Mouse (Mus musculus) thymus, adult 2 months (tissue): ENCODE data around the gene Kdelr1. TPM values are rescaled to one million over a fixed set of nuclear protein-coding genes. Genes with fewer than 3 reads are reported as not detected.

Experiments used
- DNase-seq: peaks from one replicate; pipeline ENCODE4 v3.0.0; 2021
- H3K27ac ChIP-seq: fragments of 200-500 bp; 2 replicates; pipeline ENCODE4 v1.5.1; 2012; ENCODE audit warnings: low read length, control low read depth; ENCODE audit not compliant: control insufficient read depth, insufficient read depth
- H3K27me3 ChIP-seq: fragments of 200-500 bp; 2 replicates; pipeline ENCODE4 v1.6.1; 2012; ENCODE audit warnings: mild to moderate bottlenecking, low read length, moderate library complexity, mixed read lengths; ENCODE audit not compliant: control insufficient read depth, insufficient read depth
- H3K36me3 ChIP-seq: fragments of 200-500 bp; 2 replicates; pipeline ENCODE4 v1.6.1; 2012; ENCODE audit warnings: mild to moderate bottlenecking, low read length, moderate library complexity; ENCODE audit not compliant: control insufficient read depth, insufficient read depth
- H3K4me1 ChIP-seq: fragments of 200-500 bp; replicated peaks from 2 replicates; pipeline ENCODE4 v1.6.1; 2012; ENCODE audit warnings: low read length; ENCODE audit not compliant: control insufficient read depth, insufficient read depth
- H3K4me3 ChIP-seq: fragments of 200-500 bp; 2 replicates; pipeline ENCODE4 v1.5.1; 2012; ENCODE audit warnings: mild to moderate bottlenecking, low read length, control low read depth, moderate library complexity; ENCODE audit not compliant: control insufficient read depth, insufficient read depth
- CTCF ChIP-seq: fragments of 200-500 bp; IDR thresholded peaks from 2 replicates; pipeline ENCODE4 v1.5.1; 2012; ENCODE audit warnings: mild to moderate bottlenecking, control low read depth, low read length, moderate library complexity, borderline replicate concordance; ENCODE audit not compliant: control insufficient read depth, poor library complexity, insufficient read depth; ENCODE audit errors: extremely low read depth
- POLR2A ChIP-seq: fragments of 200-500 bp; IDR thresholded peaks from 2 replicates; pipeline ENCODE4 v1.6.1; 2012; ENCODE audit warnings: mild to moderate bottlenecking, low read length, control low read depth, moderate library complexity; ENCODE audit not compliant: control insufficient read depth, poor library complexity, insufficient read depth; ENCODE audit errors: extremely low read depth
- whole genome bisulfite sequencing: fragments of 180-500 bp; shearing (Covaris S2); methylation state at CpG from one replicate; pipeline ENCODE4 v1.1.7; 2018; 5-methylcytosine and 5-hydroxymethylcytosine counted together
- polyA plus RNA-seq: library from polyadenylated mRNA; depleted of rRNA; stranded (reverse); fragments of >200 nt; gene quantifications from 2 replicates; pipeline ENCODE4 v1.2.3, GENCODE M21; 2012

The Kdelr1 gene
- polyA plus RNA-seq, 1 experiment, result 226 TPM

DNA sequence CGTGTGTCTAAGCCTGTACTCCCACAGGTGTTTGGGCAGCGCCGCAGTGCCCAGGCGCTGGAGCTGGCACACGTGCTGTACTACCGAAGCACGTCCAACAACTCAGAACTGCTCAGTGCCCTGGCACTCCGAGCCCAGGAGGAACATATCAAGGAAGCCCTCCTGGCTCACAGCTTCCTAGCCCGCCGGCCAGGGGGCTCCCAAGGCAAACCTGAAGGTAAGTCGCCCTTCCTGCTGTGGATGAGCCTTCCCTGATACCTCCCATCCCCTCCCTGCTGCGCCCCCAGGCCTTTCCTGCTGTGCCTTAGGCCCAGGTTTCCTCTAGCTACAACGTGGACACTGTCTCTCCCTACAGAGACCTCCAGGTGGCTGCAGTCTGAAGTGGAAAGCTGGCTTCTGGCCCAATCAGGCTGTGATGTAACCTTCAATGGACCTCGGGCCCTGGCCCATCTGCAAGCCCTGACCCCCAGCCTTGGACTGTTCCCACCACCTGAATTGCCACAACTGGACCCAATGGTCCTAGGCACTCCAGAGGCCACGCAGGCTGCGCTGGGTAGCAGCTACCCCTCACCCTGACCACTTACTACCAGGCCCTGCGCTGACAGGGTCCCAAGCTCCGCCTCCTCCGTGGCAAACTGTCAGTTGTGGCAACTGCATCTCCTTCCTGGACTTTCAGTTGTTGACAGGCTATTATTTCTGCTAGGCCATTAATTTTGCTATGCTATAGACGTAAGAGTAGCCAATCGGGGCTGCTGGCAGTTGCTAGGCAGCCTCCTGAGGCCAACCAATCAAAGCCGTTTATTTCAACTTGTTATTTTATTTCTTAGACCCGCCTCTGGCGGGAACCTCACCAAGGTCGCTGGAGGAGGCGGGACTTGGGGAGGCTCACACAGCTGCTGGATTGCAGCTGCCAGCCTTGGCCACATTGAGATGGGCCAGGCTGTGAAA, 43.8 kb downstream of the Kdelr1 start:
- H3K36me3 ChIP-seq, result no peaks in the 10 kb centered on the region
- H3K27me3 ChIP-seq, result no peaks in the 10 kb centered on the region
- peak overlapping the region; percentile 80 for H3K27ac ChIP-seq
- WGBS, result 13% methylated on average over 26 of the region's 26 CpGs
- peaks cover 61% of the 10 kb centered on the region for H3K4me1 ChIP-seq
- peak; percentile 86 for DNase-seq
- TF ChIP-seq CTCF (peak; percentile 49; the same call in 1 of the 2 replicates), POLR2A (0 out of 2 replicates have a peak, but pooled peaks have one; percentile 9)
- peak overlapping the region; percentile 58 for H3K4me3 ChIP-seq

DNA sequence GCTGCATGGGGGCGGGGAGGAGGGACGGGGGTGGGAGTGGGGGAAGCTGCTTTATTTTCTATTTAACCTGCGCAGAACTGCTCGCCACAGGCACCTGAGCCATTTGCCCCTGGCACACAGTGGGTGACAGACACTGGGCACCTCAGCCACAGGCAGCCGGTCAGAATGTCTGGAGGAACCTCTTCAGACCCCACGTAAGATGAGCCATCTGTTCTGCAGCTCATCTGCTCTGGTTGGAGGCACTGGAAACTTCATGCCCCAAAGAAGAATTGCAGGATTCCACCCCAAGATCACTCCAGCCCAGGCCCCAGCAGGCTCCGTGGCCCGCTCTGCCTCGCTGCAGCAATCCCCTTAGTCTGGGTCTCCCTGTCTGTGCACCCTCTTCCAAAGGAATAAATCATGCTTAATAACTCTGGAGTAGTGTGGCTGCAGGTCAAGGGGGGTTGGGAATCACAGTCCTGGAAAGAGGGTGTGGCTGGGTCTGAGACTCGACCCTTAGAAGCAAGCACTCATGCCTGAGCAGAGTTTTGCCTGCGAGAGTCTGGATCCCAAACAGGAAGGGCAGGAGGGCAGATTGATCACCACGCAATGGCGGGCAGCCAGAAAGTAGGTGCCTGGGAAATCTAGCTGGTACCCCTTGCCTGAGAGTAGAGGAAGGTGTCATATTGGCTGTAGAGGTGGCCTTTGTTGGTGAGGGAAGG, 44.6 kb downstream of the Kdelr1 start:
- H3K4me3 ChIP-seq, result peak overlapping the region; percentile 36
- peaks cover 67% of the 10 kb centered on the region for H3K4me1 ChIP-seq
- no peak for DNase-seq
- H3K27me3 ChIP-seq, result no peaks in the 10 kb centered on the region
- TF ChIP-seq CTCF (0 out of 2 replicates have a peak, but pooled peaks have one; percentile 2), POLR2A (no peak)
- H3K27ac ChIP-seq, result peak overlapping the region; percentile 80
- 25% methylated on average over 13 of the region's 13 CpGs for WGBS
- no peaks in the 10 kb centered on the region for H3K36me3 ChIP-seq

DNA sequence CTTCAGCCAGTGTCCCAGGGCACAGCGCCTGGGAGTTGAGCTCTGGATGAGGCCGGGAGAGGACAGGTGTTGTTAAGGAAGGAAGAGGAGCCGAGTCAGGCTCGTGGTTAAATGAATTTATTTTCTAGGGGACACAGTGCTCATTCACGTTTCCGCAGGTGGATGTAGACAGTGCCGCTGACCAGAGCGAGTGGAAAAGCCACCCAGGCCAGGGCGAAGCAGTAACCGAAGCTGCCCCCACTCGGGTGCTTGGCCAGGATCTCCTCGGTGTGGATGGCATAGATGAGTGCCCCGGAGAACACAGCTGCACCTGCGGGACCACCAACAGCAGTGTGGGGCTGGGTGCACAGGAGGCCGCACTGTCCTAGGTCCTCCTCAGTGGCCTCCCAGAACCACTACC, 45.4 kb downstream of the Kdelr1 start:
- no peak for DNase-seq
- no peak overlapping the region for H3K4me3 ChIP-seq
- H3K36me3 ChIP-seq, result no peaks in the 10 kb centered on the region
- TF ChIP-seq POLR2A (no peak), CTCF (no peak)
- H3K4me1 ChIP-seq, result peaks cover 75% of the 10 kb centered on the region
- peak overlapping the region; percentile 80; the same call in 1 of the 2 replicates for H3K27ac ChIP-seq
- H3K27me3 ChIP-seq, result no peaks in the 10 kb centered on the region
- 72% methylated on average over 15 of the region's 15 CpGs for WGBS

DNA sequence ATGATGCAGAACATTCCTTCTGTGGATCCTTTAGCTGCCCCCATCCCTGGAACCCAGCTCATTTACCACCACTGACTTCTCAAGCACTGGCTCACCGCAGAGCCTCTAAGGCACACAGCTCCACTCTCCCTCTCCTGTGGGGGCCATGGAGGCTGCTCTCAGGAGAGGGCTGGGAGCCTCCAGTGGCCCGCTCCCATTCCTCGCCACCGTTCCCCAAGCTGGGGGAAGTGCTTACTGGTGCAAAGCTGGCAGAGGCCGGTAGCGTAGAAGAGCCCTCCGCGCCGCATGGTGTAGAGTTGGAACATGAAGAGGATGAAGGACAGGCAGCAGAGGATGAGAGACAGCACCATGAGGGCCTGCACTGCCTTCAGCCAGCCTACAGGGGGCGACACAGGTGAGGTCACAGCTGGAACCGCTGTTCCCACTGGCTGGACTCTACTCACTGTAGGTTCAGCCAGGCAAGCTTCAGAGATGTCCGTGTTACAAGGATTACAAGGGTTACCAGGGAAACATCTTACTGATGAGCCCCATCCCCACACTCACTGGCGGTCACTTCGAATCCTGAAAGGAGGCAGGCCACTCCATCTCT, 46.6 kb downstream of the Kdelr1 start:
- H3K27me3 ChIP-seq, result no peaks in the 10 kb centered on the region
- H3K36me3 ChIP-seq, result no peaks in the 10 kb centered on the region
- no peak overlapping the region for H3K4me3 ChIP-seq
- peaks cover 76% of the 10 kb centered on the region for H3K4me1 ChIP-seq
- 87% methylated on average over 14 of the region's 14 CpGs for WGBS
- DNase-seq, result peak; percentile 43
- H3K27ac ChIP-seq, result no peak overlapping the region
- TF ChIP-seq CTCF (peak; percentile 79; the same call in 1 of the 2 replicates), POLR2A (no peak)

DNA sequence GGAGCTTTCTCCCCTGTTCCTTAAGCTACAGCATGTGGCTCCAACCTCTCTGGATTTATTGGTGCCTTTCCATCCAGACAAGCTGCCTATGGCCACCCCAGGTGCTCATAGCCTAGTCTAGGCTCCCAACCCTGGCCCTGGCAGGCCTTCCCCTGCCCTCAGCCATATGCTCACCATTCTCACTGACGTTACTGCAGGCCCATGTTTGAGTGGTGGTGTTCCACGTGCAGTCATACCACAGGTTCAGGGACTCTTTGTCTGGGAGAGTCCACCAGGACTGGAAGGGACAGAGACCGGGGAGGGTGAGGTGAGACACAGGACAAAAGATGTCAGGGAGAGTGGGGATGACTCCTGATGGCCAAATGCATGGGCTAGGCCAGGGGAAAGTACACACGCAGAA, 47.2 kb downstream of the Kdelr1 start:
- peak overlapping the region; percentile 64 for H3K4me3 ChIP-seq
- H3K4me1 ChIP-seq, result peaks cover 73% of the 10 kb centered on the region
- peak overlapping the region; percentile 84 for H3K27ac ChIP-seq
- DNase-seq, result no peak
- TF ChIP-seq POLR2A (no peak), CTCF (no peak)
- no peaks in the 10 kb centered on the region for H3K27me3 ChIP-seq
- WGBS, result 27% methylated on average over 4 of the region's 4 CpGs
- no peaks in the 10 kb centered on the region for H3K36me3 ChIP-seq

DNA sequence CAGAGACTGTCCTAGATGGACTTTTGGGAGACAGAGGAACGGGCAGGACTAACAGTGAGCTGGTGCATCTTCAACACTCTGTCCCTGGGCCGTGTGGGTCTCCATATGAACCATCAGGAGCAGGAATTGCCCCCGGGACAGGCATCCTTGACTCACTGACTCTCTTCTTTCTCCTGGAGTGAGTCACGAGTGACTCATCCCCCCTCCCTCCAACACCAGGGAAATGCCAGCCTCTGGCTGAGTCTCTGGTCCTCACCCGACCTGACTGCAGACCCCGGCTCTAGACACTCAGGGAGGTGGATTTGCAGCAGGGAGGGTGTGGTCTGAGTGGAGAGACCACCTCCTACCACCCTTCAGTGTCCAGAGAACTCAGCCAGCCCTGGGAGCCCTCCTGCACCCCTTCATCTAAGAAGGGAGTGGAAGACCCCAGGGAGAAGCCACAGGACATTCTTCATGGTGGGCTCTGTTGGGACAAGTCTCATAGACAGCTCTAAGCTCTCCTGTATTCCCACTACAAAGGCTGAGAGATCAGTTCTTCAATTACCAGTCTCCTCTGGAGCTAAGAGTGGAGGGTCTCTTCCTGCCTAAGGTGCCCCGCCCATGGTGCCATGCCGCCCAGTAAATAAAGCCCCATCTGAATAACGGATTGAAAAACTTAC, 48.1 kb downstream of the Kdelr1 start:
- 2% methylated on average over 9 of the region's 9 CpGs for WGBS
- Histone ChIP-seq H3K27me3 (no peaks in the 10 kb centered on the region), H3K36me3 (no peaks in the 10 kb centered on the region), H3K4me1 (peaks cover 66% of the 10 kb centered on the region), H3K27ac (peak overlapping the region; percentile 84), H3K4me3 (peak overlapping the region; percentile 64)
- DNase-seq, result peak; percentile 36
- no peak for TF ChIP-seq POLR2A
- no peak for TF ChIP-seq CTCF
